Mouse (Mus musculus) embryo, embryonic 11 days (tissue): ENCODE results near the gene Magi1.

Experiments used
- DNase-seq: peaks from one replicate; pipeline ENCODE4 v3.0.0-alpha.2; 2015

Magi1 gene

GRCm38 (mm10) chr6:94103581-94103980 is 180.1 kb downstream of the Magi1 start:
- no peak for DNase-seq

GRCm38 (mm10) chr6:94101256-94101655 is 182.5 kb downstream of the Magi1 start:
- DNase-seq: no peak

- no peak for DNase-seq
Measured at GRCm38 (mm10) chr6:94094924-94095685, 188.6 kb downstream of the Magi1 start.

GRCm38 (mm10) chr6:94092969-94093597 is 190.6 kb downstream of the Magi1 start:
- no peak for DNase-seq

GRCm38 (mm10) chr6:94092500-94092899 is 191.2 kb downstream of the Magi1 start:
- DNase-seq: no peak

- DNase-seq: no peak
Measured at GRCm38 (mm10) chr6:94086855-94087254, 196.9 kb downstream of the Magi1 start.

- DNase-seq: peak; percentile 47
Measured at GRCm38 (mm10) chr6:94084752-94085151, 199.0 kb downstream of the Magi1 start.

GRCm38 (mm10) chr6:94083459-94083858 is 200.3 kb downstream of the Magi1 start:
- DNase-seq: no peak

- DNase-seq: peak; percentile 79
Measured at GRCm38 (mm10) chr6:94080933-94081545, 202.7 kb downstream of the Magi1 start.

- no peak for DNase-seq
Measured at GRCm38 (mm10) chr6:94078934-94079333, 204.8 kb downstream of the Magi1 start.

GRCm38 (mm10) chr6:94077013-94077412 is 206.7 kb downstream of the Magi1 start:
- DNase-seq: no peak

GRCm38 (mm10) chr6:94075990-94076389 is 207.7 kb downstream of the Magi1 start:
- DNase-seq: no peak

- DNase-seq: peak; percentile 58
Measured at GRCm38 (mm10) chr6:94075228-94075627, 208.5 kb downstream of the Magi1 start.

GRCm38 (mm10) chr6:94071676-94072075 is 212.0 kb downstream of the Magi1 start:
- DNase-seq: no peak

GRCm38 (mm10) chr6:94070702-94071101 is 213.0 kb downstream of the Magi1 start:
- DNase-seq: no peak

GRCm38 (mm10) chr6:94069421-94069820 is 214.3 kb downstream of the Magi1 start:
- no peak for DNase-seq

GRCm38 (mm10) chr6:94067741-94068450 is 215.8 kb downstream of the Magi1 start:
- DNase-seq: no peak

- DNase-seq: no peak
Measured at GRCm38 (mm10) chr6:94064832-94065231, 218.9 kb downstream of the Magi1 start.

- DNase-seq: no peak
Measured at GRCm38 (mm10) chr6:94063542-94063941, 220.2 kb downstream of the Magi1 start.

GRCm38 (mm10) chr6:94061424-94061980 is 222.2 kb downstream of the Magi1 start:
- no peak for DNase-seq

- DNase-seq: no peak
Measured at GRCm38 (mm10) chr6:94060621-94061213, 223.0 kb downstream of the Magi1 start.

- no peak for DNase-seq
Measured at GRCm38 (mm10) chr6:94059090-94059489, 224.6 kb downstream of the Magi1 start.

- peak; percentile 69 for DNase-seq
Measured at GRCm38 (mm10) chr6:94053920-94054319, 229.8 kb downstream of the Magi1 start.
